Mouse (Mus musculus) thymus, adult 2 months (tissue): ENCODE results near the gene Ndufb2. TPM values are rescaled to one million over a fixed set of nuclear protein-coding genes. Genes with fewer than 3 reads are reported as not detected.
A peak's percentile ranks its signal among the peaks of the same experiment; 100 is the strongest.

Experiments
- DNase-seq: peaks from one replicate; pipeline ENCODE4 v3.0.0; 2021
- H3K27ac ChIP-seq: fragments of 200-500 bp; 2 replicates; pipeline ENCODE4 v1.5.1; 2012; ENCODE audit warnings: low read length, control low read depth; ENCODE audit not compliant: control insufficient read depth, insufficient read depth
- H3K27me3 ChIP-seq: fragments of 200-500 bp; 2 replicates; pipeline ENCODE4 v1.6.1; 2012; ENCODE audit warnings: mild to moderate bottlenecking, low read length, moderate library complexity, mixed read lengths; ENCODE audit not compliant: control insufficient read depth, insufficient read depth
- H3K36me3 ChIP-seq: fragments of 200-500 bp; 2 replicates; pipeline ENCODE4 v1.6.1; 2012; ENCODE audit warnings: mild to moderate bottlenecking, low read length, moderate library complexity; ENCODE audit not compliant: control insufficient read depth, insufficient read depth
- H3K4me1 ChIP-seq: fragments of 200-500 bp; replicated peaks from 2 replicates; pipeline ENCODE4 v1.6.1; 2012; ENCODE audit warnings: low read length; ENCODE audit not compliant: control insufficient read depth, insufficient read depth
- H3K4me3 ChIP-seq: fragments of 200-500 bp; 2 replicates; pipeline ENCODE4 v1.5.1; 2012; ENCODE audit warnings: mild to moderate bottlenecking, low read length, control low read depth, moderate library complexity; ENCODE audit not compliant: control insufficient read depth, insufficient read depth
- CTCF ChIP-seq: fragments of 200-500 bp; IDR thresholded peaks from 2 replicates; pipeline ENCODE4 v1.5.1; 2012; ENCODE audit warnings: mild to moderate bottlenecking, control low read depth, low read length, moderate library complexity, borderline replicate concordance; ENCODE audit not compliant: control insufficient read depth, poor library complexity, insufficient read depth; ENCODE audit errors: extremely low read depth
- POLR2A ChIP-seq: fragments of 200-500 bp; IDR thresholded peaks from 2 replicates; pipeline ENCODE4 v1.6.1; 2012; ENCODE audit warnings: mild to moderate bottlenecking, low read length, control low read depth, moderate library complexity; ENCODE audit not compliant: control insufficient read depth, poor library complexity, insufficient read depth; ENCODE audit errors: extremely low read depth
- WGBS: fragments of 180-500 bp; shearing (Covaris S2); methylation state at CpG from one replicate; pipeline ENCODE4 v1.1.7; 2018; 5-methylcytosine and 5-hydroxymethylcytosine counted together
- polyA plus RNA-seq: library from polyadenylated mRNA; depleted of rRNA; stranded (reverse); fragments of >200 nt; gene quantifications from 2 replicates; pipeline ENCODE4 v1.2.3, GENCODE M21; 2012

Gene Ndufb2
- polyA plus RNA-seq, 1 experiment = 412 TPM

DNA sequence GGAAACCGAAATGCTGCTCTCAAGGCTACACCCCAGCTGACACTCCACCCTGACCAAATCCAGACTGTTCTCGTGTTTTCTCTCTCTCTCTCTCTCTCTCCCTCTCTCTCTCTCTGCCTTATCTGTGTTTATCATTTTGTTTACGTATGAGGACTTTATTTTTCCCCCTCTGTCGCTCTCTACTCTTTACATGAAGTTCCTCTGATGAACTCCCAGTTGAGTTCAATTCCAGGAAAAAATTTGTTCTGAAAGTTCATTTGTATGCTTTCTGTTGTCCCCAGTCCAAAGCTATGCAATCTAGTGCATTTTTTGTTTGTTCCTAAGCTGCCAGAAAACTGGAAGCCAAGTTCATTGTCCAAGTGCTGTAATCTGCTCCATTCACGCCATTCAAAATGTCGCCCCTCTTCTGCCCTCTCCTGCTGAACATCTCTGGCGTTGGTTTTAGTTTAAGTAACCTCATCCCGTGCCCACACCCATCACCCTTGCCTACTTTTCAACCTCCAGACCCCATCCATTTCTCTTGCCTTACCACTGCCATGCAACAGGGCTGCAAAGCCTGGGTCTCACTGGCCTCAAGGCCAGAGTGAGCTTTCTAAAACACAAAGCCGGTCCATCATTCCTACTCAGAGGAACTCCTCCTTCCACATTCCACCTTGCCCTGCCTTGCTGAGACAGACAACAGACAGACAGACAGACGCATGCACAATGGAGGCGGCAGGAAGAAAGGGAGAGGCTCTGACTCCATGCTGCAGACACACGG is 37.3 kb upstream of the Ndufb2 start:
- TF ChIP-seq POLR2A (no peak), CTCF (no peak)
- Histone ChIP-seq H3K36me3 (no peaks in the 10 kb centered on the region), H3K27me3 (peaks cover 13% of the 10 kb centered on the region), H3K4me3 (no peak overlapping the region), H3K4me1 (peaks cover 7% of the 10 kb centered on the region; the same call in 1 of the 2 replicates), H3K27ac (no peak overlapping the region)
- WGBS = 90% methylated on average over 12 of the region's 12 CpGs
- DNase-seq = no peak

DNA sequence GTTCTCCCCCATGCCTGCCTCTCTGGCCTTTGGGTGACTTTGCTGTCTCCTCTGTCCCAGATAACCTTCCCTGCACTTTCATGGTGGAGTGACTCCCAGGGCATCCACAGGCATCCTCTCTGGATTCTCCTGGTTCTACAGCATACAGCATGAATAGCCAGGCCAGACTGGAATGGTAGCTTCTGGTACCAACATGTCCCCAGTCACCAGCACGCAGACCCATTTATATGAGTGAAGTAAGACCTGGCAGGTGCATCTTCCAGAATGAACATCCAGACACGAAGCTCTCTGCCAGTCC is 36.8 kb upstream of the Ndufb2 start:
- H3K27ac ChIP-seq = no peak overlapping the region
- 92% methylated on average over 2 of the region's 2 CpGs for WGBS
- TF ChIP-seq CTCF = no peak
- no peak for TF ChIP-seq POLR2A
- H3K36me3 ChIP-seq = no peaks in the 10 kb centered on the region
- peaks cover 13% of the 10 kb centered on the region for H3K27me3 ChIP-seq
- H3K4me1 ChIP-seq = peaks cover 7% of the 10 kb centered on the region; the same call in 1 of the 2 replicates
- H3K4me3 ChIP-seq = no peak overlapping the region
- DNase-seq = no peak

DNA sequence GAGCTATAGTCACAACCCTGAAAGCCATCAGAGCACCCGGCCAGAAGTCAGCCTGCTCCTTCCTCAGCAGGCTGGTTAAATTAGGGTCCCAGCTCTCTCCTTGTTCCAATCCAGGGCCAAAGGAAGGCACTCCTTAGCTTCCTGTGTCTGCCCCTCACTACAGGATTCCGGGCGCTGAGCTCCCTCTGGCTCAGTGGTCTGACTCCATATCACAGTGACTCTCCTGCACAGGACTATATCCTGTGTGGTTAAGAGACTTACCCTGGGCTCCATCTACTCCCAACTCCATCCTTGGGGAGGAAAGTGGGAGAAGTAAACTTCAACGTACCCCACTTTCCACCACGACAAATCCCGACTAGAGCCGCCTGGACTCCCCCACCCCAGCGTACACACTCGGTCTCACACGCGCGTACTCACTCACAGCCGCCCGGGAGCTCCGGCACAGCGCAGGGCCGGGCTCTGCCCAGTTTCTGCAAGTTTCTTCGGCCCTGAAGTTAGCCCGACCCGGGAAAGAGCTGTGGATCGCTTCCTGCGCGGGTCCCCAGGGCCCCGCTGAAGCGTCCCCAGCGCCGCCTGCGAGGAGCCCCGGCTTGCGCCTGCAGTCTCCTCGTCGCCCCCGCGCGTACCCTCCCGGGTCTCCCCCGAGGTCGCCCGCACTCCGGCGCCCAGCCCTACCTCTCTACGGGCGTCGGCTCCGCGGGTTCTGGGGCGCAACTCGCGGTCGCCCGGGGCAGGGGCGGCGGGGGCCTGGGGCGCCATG is 35.3 kb upstream of the Ndufb2 start:
- WGBS = 3% methylated on average over 54 of the region's 54 CpGs
- no peak for TF ChIP-seq POLR2A
- no peak for TF ChIP-seq CTCF
- Histone ChIP-seq H3K4me3 (peak overlapping the region; percentile 16), H3K4me1 (peaks cover 7% of the 10 kb centered on the region; the same call in 1 of the 2 replicates), H3K36me3 (no peaks in the 10 kb centered on the region), H3K27ac (no peak overlapping the region), H3K27me3 (peaks cover 13% of the 10 kb centered on the region)
- DNase-seq = peak; percentile 18

DNA sequence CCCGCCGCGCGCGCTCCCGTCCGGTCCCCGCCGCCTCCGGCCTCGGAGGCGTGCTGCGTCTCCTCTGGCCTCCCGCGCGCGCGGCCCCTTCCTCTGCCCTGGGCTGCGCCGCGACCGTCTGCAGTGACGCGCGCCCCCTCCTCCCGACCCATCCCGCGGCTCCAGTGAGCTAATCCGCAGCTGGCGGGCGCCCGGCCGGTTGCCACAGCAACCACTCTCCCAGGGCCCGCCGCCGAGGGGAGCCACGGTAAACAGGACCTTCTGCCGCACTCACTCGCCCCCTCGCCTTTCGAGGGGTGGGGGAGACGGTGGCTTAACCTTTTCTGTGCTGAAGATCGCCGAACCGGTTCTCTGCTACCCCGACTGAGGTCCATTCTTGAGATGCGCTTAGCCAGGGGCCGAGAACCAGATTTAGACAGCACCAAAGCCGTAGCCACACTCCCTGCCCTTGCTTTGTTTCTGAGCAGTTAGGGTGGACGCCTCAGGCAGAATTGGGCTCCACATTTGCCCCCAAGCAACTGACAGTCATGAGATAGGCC is 34.6 kb upstream of the Ndufb2 start, which contains the start of gene Dennd2a:
TSS of gene Dennd2a (minus strand) at position 145 of the 539 bp plus-strand sequence.
- no peak for TF ChIP-seq CTCF
- TF ChIP-seq POLR2A = no peak
- Histone ChIP-seq H3K27ac (no peak within 1 kb of the TSS), H3K4me3 (peak within 1 kb of the TSS; percentile 39), H3K27me3 (peaks cover 13% of the 10 kb centered on the region), H3K36me3 (no peaks in the 10 kb centered on the region), H3K4me1 (peaks cover 7% of the 10 kb centered on the region; the same call in 1 of the 2 replicates)
- 7% methylated on average over 50 of the region's 50 CpGs for WGBS
- DNase-seq = peak; percentile 30

DNA sequence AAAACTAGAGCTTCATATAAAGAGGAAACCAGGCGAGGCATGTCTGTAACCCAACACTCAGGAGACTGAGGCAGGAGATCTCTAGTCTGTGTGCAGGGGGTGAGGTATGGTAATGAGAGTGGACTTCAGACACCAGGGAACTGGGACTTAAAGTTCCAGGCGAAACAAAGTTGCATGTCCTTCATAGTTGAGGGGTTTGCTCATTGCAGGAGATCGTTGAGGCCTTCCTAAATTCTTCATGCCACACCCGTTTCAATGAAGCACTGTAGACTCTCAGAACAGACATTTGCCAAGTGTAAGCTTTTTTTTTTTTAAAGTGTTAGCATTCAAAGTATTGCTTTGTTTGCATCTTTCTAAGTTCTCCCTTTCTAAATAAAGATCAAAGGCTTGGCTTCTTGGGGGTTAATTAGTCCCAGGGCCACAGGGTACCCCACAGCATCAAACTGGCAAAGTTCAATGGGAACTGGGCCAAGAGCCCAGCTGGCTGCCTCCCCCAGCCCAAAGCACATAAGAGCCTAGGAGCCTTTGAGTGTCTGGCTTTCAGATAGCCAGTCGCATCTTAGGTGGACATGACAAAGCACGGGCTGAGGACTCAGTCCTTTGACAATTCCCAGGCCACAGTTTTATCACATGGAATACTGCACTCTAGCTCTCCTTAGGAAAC is 33.0 kb upstream of the Ndufb2 start:
- Histone ChIP-seq H3K36me3 (no peaks in the 10 kb centered on the region), H3K27ac (no peak overlapping the region), H3K4me3 (no peak overlapping the region), H3K4me1 (peaks cover 7% of the 10 kb centered on the region; the same call in 1 of the 2 replicates), H3K27me3 (peaks cover 13% of the 10 kb centered on the region)
- TF ChIP-seq CTCF (no peak), POLR2A (no peak)
- no peak for DNase-seq
- 89% methylated on average over 6 of the region's 6 CpGs for WGBS
